8 mouse cellular contexts compared by ENCODE assay signal in genomic region chr12:98280530-98280929, GRCm38 (mm10). TPM values are rescaled to one million over a fixed set of nuclear protein-coding genes. Genes with fewer than 3 reads are reported as not detected.
DNase-seq lines count a peak whose midpoint lies in the region; ATAC-seq lines count a peak whose summit lies in the region.

No protein-coding gene starts in this region.

- DNase-seq in adrenal gland, adult (ENCODE audit: inconsistent age in 2 of 2, low spot score in 1 of 2), result peak; percentile 41 to 83
- DNase-seq in adrenal gland, adult 8-10 months, result no peak
- DNase-seq in kidney, postnatal 10 days, result peak; percentile 77
- DNase-seq in lung, adult 18-20 months, result peak; percentile 29 to 39
- DNase-seq in right cerebral cortex, adult 2 months (ENCODE audit: low spot score in 2 of 2), result peak; percentile 81 to 86

- peak; percentile 77 for ATAC-seq in CD4-positive, CD25-positive, alpha-beta regulatory T cell, adult 4 months
- peak; percentile 81 for ATAC-seq in cerebellum, adult (ENCODE audit: insufficient number of reproducible peaks, low FRiP score, low TSS enrichment)
- ATAC-seq in forebrain, embryonic 13.5 days, result peak; percentile 48; the same call in 1 of the 2 replicates

- no peak overlapping the region for H3K9ac ChIP-seq in forebrain, embryonic 13.5 days

- H3K27ac ChIP-seq in forebrain, embryonic 13.5 days, result no peak overlapping the region

- WGBS in forebrain, embryonic 13.5 days, result 34% methylated on average over 5 of the region's 5 CpGs

- H3K4me2 ChIP-seq in forebrain, embryonic 13.5 days, result no peak overlapping the region

- no peaks in the 10 kb centered on the region for H3K4me1 ChIP-seq in forebrain, embryonic 13.5 days

- H3K4me3 ChIP-seq in forebrain, embryonic 13.5 days, result no peak overlapping the region

- H3K9me3 ChIP-seq in forebrain, embryonic 13.5 days (replicated peaks), result no peaks in the 10 kb centered on the region

- no peaks in the 10 kb centered on the region for H3K36me3 ChIP-seq in forebrain, embryonic 13.5 days (ENCODE audit: poor library complexity, severe bottlenecking)

- H3K27me3 ChIP-seq in forebrain, embryonic 13.5 days, result no peaks in the 10 kb centered on the region

RNA-seq across cellular contexts. Expression of gene Gpr65, which starts 12.1 kb away (rescaled TPM):
- 1 to 10 TPM; 1.4 to 3.8 (median 2.9) TPM for total RNA-seq in adrenal gland, adult 8-10 months (2022)
- 10 to 100 TPM; 55.8 to 64.6 TPM for polyA plus RNA-seq in CD4-positive, CD25-positive, alpha-beta regulatory T cell, adult 4 months (2017; shearing (Covaris generic))
- 0.31 TPM in 1 of 2 replicates, not detected in the other for polyA plus RNA-seq in forebrain, embryonic 13.5 days (2015; fragmentation: Nextera tagmentation; extraction: Ambion mirVana)

RNA-seq across cellular contexts. Expression of gene Galc, which starts 21.3 kb away (rescaled TPM):
- 10 to 100 TPM; 12.9 to 19.5 (median 15.9) TPM for total RNA-seq in adrenal gland, adult 8-10 months (2022)
- 1 to 10 TPM; 2.4 to 3.3 TPM for polyA plus RNA-seq in CD4-positive, CD25-positive, alpha-beta regulatory T cell, adult 4 months (2017; shearing (Covaris generic))
- 9.2 and 10.3 TPM in 2 replicates for polyA plus RNA-seq in forebrain, embryonic 13.5 days (2015; fragmentation: Nextera tagmentation; extraction: Ambion mirVana)

Comparison
In these comparisons a context has a peak if more than half of its experiments do, and no peak if none do; other contexts are left out.
1. RNA of gene Gpr65, which starts 12.1 kb away (polyA plus RNA-seq): 55.8 to 64.6 TPM in CD4-positive, CD25-positive, alpha-beta regulatory T cell, adult 4 months; 0.31 TPM in forebrain, embryonic 13.5 days; every median in the first group is over 10 times any median in the second.
2. Peak in every context shown above with its lines, with median percentiles within 50 percentile points of each other: ATAC-seq.